Comparison of ENCODE assay signal across 20 mouse cellular contexts in genomic region chr12:85345559-85345958, GRCm38 (mm10). TPM values are rescaled to one million over a fixed set of nuclear protein-coding genes. Genes with fewer than 3 reads are reported as not detected.
DNase-seq lines count a peak whose midpoint lies in the region; ATAC-seq and TF ChIP-seq lines count a peak whose summit lies in the region.
"Had no signal": no experiment of that assay in that cellular context is flagged by ENCODE, and none has a peak within 500 bp of the region (broad histone marks: within the 10 kb centered on the region; RNA-seq: fewer than 3 reads in every experiment).

No protein-coding gene starts in this region.

- no peak overlapping the region for H3K4me3 ChIP-seq in spleen, adult 2 months (ENCODE audit: extremely low read depth, insufficient read depth, insufficient read length)
- H3K4me3 ChIP-seq in brown adipose tissue, adult 24 weeks (ENCODE audit: insufficient read depth, low read depth, low read length), result no peak overlapping the region
- no peak overlapping the region for H3K4me3 ChIP-seq in small intestine, adult 2 months (ENCODE audit: low read depth, low read length)
- no peak overlapping the region for H3K4me3 ChIP-seq in midbrain, embryonic 16.5 days (ENCODE audit: low read depth, low read length)
- H3K4me3 ChIP-seq: embryonic facial prominence, embryonic 15.5 days; erythroblast, embryonic 14.5 days; forebrain, embryonic 10.5 days; forebrain, embryonic 15.5 days; heart, embryonic 10.5 days; hindbrain, embryonic 10.5 days had no signal

- DNase-seq in spleen, adult 2 months (ENCODE audit: low read depth in 1 of 2, low spot score in 2 of 2), result peak in 1 of 2 experiments; percentile 30
- DNase-seq in spleen, postnatal 4 days (ENCODE audit: low spot score in 2 of 2), result no peak
- DNase-seq in B cell, adult 2 months, result peak; percentile 9 to 30
- DNase-seq in adrenal gland, adult (ENCODE audit: inconsistent age in 2 of 2, low spot score in 1 of 2), result no peak
- DNase-seq in lung, adult 18-20 months, result no peak
- DNase-seq: adrenal gland, postnatal 14 days; cerebellum, postnatal 10 days; gastrocnemius, postnatal 25 days; heart, adult 11 months; heart, postnatal 14 days had no signal

- peak overlapping the region; percentile 31; the same call in 1 of the 2 replicates for H3K27ac ChIP-seq in spleen, adult 2 months (ENCODE audit: insufficient read depth, low read length)
- peak overlapping the region; percentile 63 for H3K27ac ChIP-seq in brown adipose tissue, adult 24 weeks (replicated peaks; ENCODE audit: low read depth, low read length)
- H3K27ac ChIP-seq in small intestine, adult 2 months (ENCODE audit: insufficient read depth, low read depth, low read length), result peak overlapping the region; percentile 26; the same call in 1 of the 2 replicates
- no peak overlapping the region for H3K27ac ChIP-seq in midbrain, embryonic 16.5 days (ENCODE audit: low read length)
- H3K27ac ChIP-seq: embryonic facial prominence, embryonic 15.5 days; forebrain, embryonic 10.5 days; forebrain, embryonic 15.5 days; heart, embryonic 10.5 days; hindbrain, embryonic 10.5 days; hindbrain, embryonic 14.5 days had no signal

- H3K9me3 ChIP-seq in midbrain, embryonic 16.5 days (replicated peaks; ENCODE audit: control insufficient read depth, low read length, poor library complexity, severe bottlenecking), result no peaks in the 10 kb centered on the region
- H3K9me3 ChIP-seq: embryonic facial prominence, embryonic 15.5 days; forebrain, embryonic 10.5 days; forebrain, embryonic 15.5 days; heart, embryonic 10.5 days; hindbrain, embryonic 10.5 days had no signal

- H3K9ac ChIP-seq in midbrain, embryonic 16.5 days (ENCODE audit: low read depth, low read length), result no peak overlapping the region
- H3K9ac ChIP-seq: embryonic facial prominence, embryonic 15.5 days; forebrain, embryonic 15.5 days; hindbrain, embryonic 14.5 days had no signal

- TF ChIP-seq CTCF in spleen, adult 2 months (IDR thresholded peaks at IDR 0.05; ENCODE audit: extremely low read depth, insufficient read depth, insufficient read length, insufficient replicate concordance), result no peak
- no peak for TF ChIP-seq CTCF in small intestine, adult 2 months (IDR thresholded peaks at IDR 0.05; ENCODE audit: extremely low read depth, insufficient read length, insufficient replicate concordance, low read depth, low read length)

- no peaks in the 10 kb centered on the region for H3K27me3 ChIP-seq in spleen, adult 2 months (ENCODE audit: control insufficient read depth, insufficient read depth, low read length)
- H3K27me3 ChIP-seq in small intestine, adult 2 months (ENCODE audit: control insufficient read depth, insufficient read depth, low read length), result no peaks in the 10 kb centered on the region
- H3K27me3 ChIP-seq in midbrain, embryonic 16.5 days (ENCODE audit: control insufficient read depth, insufficient read depth, low read depth, low read length), result no peaks in the 10 kb centered on the region
- H3K27me3 ChIP-seq: embryonic facial prominence, embryonic 15.5 days; forebrain, embryonic 15.5 days had no signal

- WGBS in spleen, adult 2 months, result 32% methylated on average over 6 of the region's 6 CpGs
- 85% methylated on average over 6 of the region's 6 CpGs for WGBS in small intestine, adult 2 months
- 98% methylated on average over 6 of the region's 6 CpGs for WGBS in midbrain, embryonic 16.5 days

- no peak overlapping the region for H3K4me2 ChIP-seq in midbrain, embryonic 16.5 days (ENCODE audit: low read length)
- H3K4me2 ChIP-seq: embryonic facial prominence, embryonic 15.5 days; forebrain, embryonic 15.5 days; hindbrain, embryonic 14.5 days had no signal

- ATAC-seq in midbrain, embryonic 16.5 days, result no peak
- ATAC-seq: forebrain, embryonic 15.5 days had no signal

- H3K4me1 ChIP-seq in spleen, adult 2 months (ENCODE audit: control insufficient read depth, insufficient read depth, insufficient read length), result peaks cover 5% of the 10 kb centered on the region; the same call in 1 of the 2 replicates
- H3K4me1 ChIP-seq in brown adipose tissue, adult 24 weeks (ENCODE audit: control insufficient read depth, insufficient read depth, insufficient read length, low read length), result peaks cover 14% of the 10 kb centered on the region
- peaks cover 4% of the 10 kb centered on the region; the same call in 1 of the 2 replicates for H3K4me1 ChIP-seq in small intestine, adult 2 months (ENCODE audit: control insufficient read depth, insufficient read depth, insufficient read length, low read length)
- 0 out of 2 replicates have a peak, but pooled peaks cover 3% of the 10 kb centered on the region for H3K4me1 ChIP-seq in midbrain, embryonic 16.5 days (ENCODE audit: control insufficient read depth, insufficient read depth, low read length)
- H3K4me1 ChIP-seq: forebrain, embryonic 10.5 days had no signal

- H3K36me3 ChIP-seq in spleen, adult 2 months (ENCODE audit: control insufficient read depth, insufficient read depth, low read length), result peaks cover 11% of the 10 kb centered on the region
- peaks cover 32% of the 10 kb centered on the region for H3K36me3 ChIP-seq in small intestine, adult 2 months (ENCODE audit: control insufficient read depth, insufficient read depth, low read length)
- peaks cover 4% of the 10 kb centered on the region; the same call in 1 of the 2 replicates for H3K36me3 ChIP-seq in midbrain, embryonic 16.5 days (ENCODE audit: control insufficient read depth, insufficient read depth, low read length)

- TF ChIP-seq POLR2A in spleen, adult 2 months (IDR thresholded peaks at IDR 0.05; ENCODE audit: low read depth, low read length), result no peak
- TF ChIP-seq POLR2A in small intestine, adult 2 months (IDR thresholded peaks at IDR 0.05; ENCODE audit: low read depth, low read length), result no peak

RNA-seq across cellular contexts. Expression of gene Nek9, which starts 6.4 kb away (rescaled TPM):
- polyA plus RNA-seq in spleen, adult 2 months (2012; rRNA removed), result 18.7 and 20.2 TPM in 2 replicates
- polyA plus RNA-seq in brown adipose tissue, adult 24 weeks (2012; ENCODE audit: insufficient read depth, insufficient read length, missing spikeins), result 29.5 and 38.8 TPM in 2 replicates
- 7.4 and 11.1 TPM in 2 replicates for polyA plus RNA-seq in small intestine, adult 2 months (2012; rRNA removed)
- 9.1 and 10.2 TPM in 2 replicates for polyA plus RNA-seq in midbrain, embryonic 16.5 days (2015; fragmentation: Nextera tagmentation; extraction: Ambion mirVana)

RNA-seq across cellular contexts. Expression of gene Tmed10, which starts 29.1 kb away (rescaled TPM):
- 93.3 and 133 TPM in 2 replicates for polyA plus RNA-seq in spleen, adult 2 months (2012; rRNA removed)
- 96.7 and 126 TPM in 2 replicates for polyA plus RNA-seq in brown adipose tissue, adult 24 weeks (2012; ENCODE audit: insufficient read depth, insufficient read length, missing spikeins)
- polyA plus RNA-seq in small intestine, adult 2 months (2012; rRNA removed), result 140 and 226 TPM in 2 replicates
- 178 and 184 TPM in 2 replicates for polyA plus RNA-seq in midbrain, embryonic 16.5 days (2015; fragmentation: Nextera tagmentation; extraction: Ambion mirVana)

RNA-seq across cellular contexts. Expression of gene Zc2hc1c, which starts 57.2 kb away (rescaled TPM):
- 0.28 and 0.33 TPM in 2 replicates for polyA plus RNA-seq in spleen, adult 2 months (2012; rRNA removed)
- polyA plus RNA-seq in brown adipose tissue, adult 24 weeks (2012; ENCODE audit: insufficient read depth, insufficient read length, missing spikeins), result not detected in 2 replicates
- polyA plus RNA-seq in small intestine, adult 2 months (2012; rRNA removed), result 0.05 and 0.06 TPM in 2 replicates
- polyA plus RNA-seq in midbrain, embryonic 16.5 days (2015; fragmentation: Nextera tagmentation; extraction: Ambion mirVana), result 2.2 and 2.4 TPM in 2 replicates

RNA-seq across cellular contexts. Expression of gene Acyp1, which starts 57.3 kb away (rescaled TPM):
- 3.4 and 3.9 TPM in 2 replicates for polyA plus RNA-seq in spleen, adult 2 months (2012; rRNA removed)
- polyA plus RNA-seq in brown adipose tissue, adult 24 weeks (2012; ENCODE audit: insufficient read depth, insufficient read length, missing spikeins), result 60.1 and 79.2 TPM in 2 replicates
- 0.57 and 0.90 TPM in 2 replicates for polyA plus RNA-seq in small intestine, adult 2 months (2012; rRNA removed)
- 48.4 and 50.2 TPM in 2 replicates for polyA plus RNA-seq in midbrain, embryonic 16.5 days (2015; fragmentation: Nextera tagmentation; extraction: Ambion mirVana)

Comparison
In these comparisons a context has a peak if more than half of its experiments do, and no peak if none do; other contexts are left out.
1. DNase-seq: peak in B cell, adult 2 months (2 of 2); none in spleen, postnatal 4 days (0 of 2), adrenal gland, adult (0 of 2) and lung, adult 18-20 months (0 of 2).